Mouse (Mus musculus): ENCODE measurements at regions not wholly inside any gene's neighbourhood (a gene's known extent, or its start where the extent isn't known, plus 50 kb on each side); places are given as distances from the start of the nearest gene placed in this dataset.
A peak's percentile ranks its signal among the peaks of the same experiment; 100 is the strongest.

GRCm38 (mm10) chr6:95261001-95261400 lies 60.9 kb upstream of the Gm10234 start:
- no peak for TF ChIP-seq MYOG (IDR thresholded peaks at IDR 0.05; ENCODE audit: control insufficient read depth, extremely low read depth, insufficient read length)
- TF ChIP-seq MYOD1 (IDR thresholded peaks at IDR 0.05; ENCODE audit: control insufficient read depth, insufficient read length, low read depth), result no peak
- no peak for TF ChIP-seq CTCF (IDR thresholded peaks at IDR 0.05; ENCODE audit: control insufficient read depth, insufficient read depth, insufficient read length)
- TF ChIP-seq CEBPB (IDR thresholded peaks at IDR 0.05; ENCODE audit: low read depth), result no peak
- no peak for TF ChIP-seq MAX (IDR thresholded peaks at IDR 0.05)
- no peak for TF ChIP-seq USF1 (IDR thresholded peaks at IDR 0.05; ENCODE audit: low read depth)
- no peak for TF ChIP-seq FOSL1 (IDR thresholded peaks at IDR 0.05; ENCODE audit: insufficient read depth, low read length, poor library complexity, severe bottlenecking)
- Histone ChIP-seq H3K27me3 (ENCODE audit: control insufficient read depth, insufficient read depth, insufficient read length) (no peaks in the 10 kb centered on the region), H3K36me3 (ENCODE audit: control insufficient read depth, insufficient read depth) (no peaks in the 10 kb centered on the region), H3K79me3 (ENCODE audit: low read depth) (no peaks in the 10 kb centered on the region), H3K4me3 (ENCODE audit: insufficient read depth, poor library complexity, severe bottlenecking) (no peak overlapping the region), H3K79me2 (ENCODE audit: control insufficient read depth, insufficient read depth) (no peaks in the 10 kb centered on the region), H3ac (ENCODE audit: control insufficient read depth, insufficient read length, low read depth) (no peak overlapping the region)

- no peak for TF ChIP-seq CEBPB (IDR thresholded peaks at IDR 0.05; ENCODE audit: low read depth)
- TF ChIP-seq FOSL1 (IDR thresholded peaks at IDR 0.05; ENCODE audit: insufficient read depth, low read length, poor library complexity, severe bottlenecking), result no peak
- no peak for TF ChIP-seq MYOD1 (IDR thresholded peaks at IDR 0.05; ENCODE audit: control insufficient read depth, insufficient read length, low read depth)
- TF ChIP-seq MYOG (IDR thresholded peaks at IDR 0.05; ENCODE audit: control insufficient read depth, extremely low read depth, insufficient read length), result no peak
- no peak for TF ChIP-seq MAX (IDR thresholded peaks at IDR 0.05)
- Histone ChIP-seq H3K79me3 (ENCODE audit: low read depth) (no peaks in the 10 kb centered on the region), H3K27me3 (ENCODE audit: control insufficient read depth, insufficient read depth, insufficient read length) (no peaks in the 10 kb centered on the region), H3K79me2 (ENCODE audit: control insufficient read depth, insufficient read depth) (no peaks in the 10 kb centered on the region), H3K36me3 (ENCODE audit: control insufficient read depth, insufficient read depth) (no peaks in the 10 kb centered on the region), H3ac (ENCODE audit: control insufficient read depth, insufficient read length, low read depth) (no peak overlapping the region), H3K4me3 (ENCODE audit: insufficient read depth, poor library complexity, severe bottlenecking) (no peak overlapping the region)
Measured at GRCm38 (mm10) chr6:95264011-95264869, 57.7 kb upstream of the Gm10234 start.

- Histone ChIP-seq H3K79me2 (ENCODE audit: control insufficient read depth, insufficient read depth) (no peaks in the 10 kb centered on the region), H3ac (ENCODE audit: control insufficient read depth, insufficient read length, low read depth) (no peak overlapping the region), H3K4me3 (ENCODE audit: insufficient read depth, poor library complexity, severe bottlenecking) (no peak overlapping the region), H3K27me3 (ENCODE audit: control insufficient read depth, insufficient read depth, insufficient read length) (no peaks in the 10 kb centered on the region), H3K36me3 (ENCODE audit: control insufficient read depth, insufficient read depth) (no peaks in the 10 kb centered on the region), H3K79me3 (ENCODE audit: low read depth) (no peaks in the 10 kb centered on the region)
- TF ChIP-seq MYOG (IDR thresholded peaks at IDR 0.05; ENCODE audit: control insufficient read depth, extremely low read depth, insufficient read length) (no peak), MAX (IDR thresholded peaks at IDR 0.05) (peak; percentile 44), FOSL1 (IDR thresholded peaks at IDR 0.05; ENCODE audit: insufficient read depth, low read length, poor library complexity, severe bottlenecking) (peak; percentile 76), USF1 (IDR thresholded peaks at IDR 0.05; ENCODE audit: low read depth) (no peak), CEBPB (IDR thresholded peaks at IDR 0.05; ENCODE audit: low read depth) (no peak), MYOD1 (IDR thresholded peaks at IDR 0.05; ENCODE audit: control insufficient read depth, insufficient read length, low read depth) (no peak), CTCF (IDR thresholded peaks at IDR 0.05; ENCODE audit: control insufficient read depth, insufficient read depth, insufficient read length) (no peak)
Measured at GRCm38 (mm10) chr6:95269524-95269923, 52.4 kb upstream of the Gm10234 start.
